Mouse (Mus musculus) midbrain, embryonic 11.5 days (tissue): ENCODE results near the gene Gpr3. TPM values are rescaled to one million over a fixed set of nuclear protein-coding genes. Genes with fewer than 3 reads are reported as not detected.

Source experiments
- ATAC-seq: fragments of 200-750 bp; cut with Nextera tagmentation; 2 replicates; pipeline ENCODE4 v1.8.0; 2017; ENCODE audit warnings: moderate TSS enrichment, moderate library complexity; ENCODE audit not compliant: low FRiP score
- DNase-seq: peaks from one replicate; pipeline ENCODE4 v3.0.0; 2015; ENCODE audit warnings: low spot score; ENCODE audit errors: missing footprints
- H3K27ac ChIP-seq: fragments of 300-500 bp; sonication (generic); 2 replicates; pipeline ENCODE4 v1.5.1; 2014; ENCODE audit warnings: low read depth, low read length
- H3K27me3 ChIP-seq: fragments of 300-500 bp; sonication (generic); 2 replicates; pipeline ENCODE4 v1.6.1; 2014; ENCODE audit warnings: mild to moderate bottlenecking, low read length, moderate library complexity, mixed read lengths; ENCODE audit not compliant: control insufficient read depth, insufficient read depth
- H3K36me3 ChIP-seq: fragments of 300-500 bp; sonication (generic); 2 replicates; pipeline ENCODE4 v1.6.1; 2014; ENCODE audit warnings: mild to moderate bottlenecking, low read length, moderate library complexity, mixed read lengths; ENCODE audit not compliant: control insufficient read depth, insufficient read depth
- H3K4me1 ChIP-seq: fragments of 300-500 bp; sonication (generic); 2 replicates; pipeline ENCODE4 v1.6.1; 2014; ENCODE audit warnings: low read length; ENCODE audit not compliant: control insufficient read depth, insufficient read depth
- H3K4me2 ChIP-seq: fragments of 300-500 bp; sonication (generic); 2 replicates; pipeline ENCODE4 v1.6.1; 2014; ENCODE audit warnings: mild to moderate bottlenecking, moderate library complexity
- H3K4me3 ChIP-seq: fragments of 300-500 bp; sonication (generic); 2 replicates; pipeline ENCODE4 v1.5.1; 2014; ENCODE audit warnings: low read depth, low read length
- H3K9ac ChIP-seq: fragments of 300-500 bp; sonication (generic); 2 replicates; pipeline ENCODE4 v1.6.1; 2014; ENCODE audit warnings: low read length
- H3K9me3 ChIP-seq: fragments of 300-500 bp; sonication (generic); 2 replicates; pipeline ENCODE4 v1.6.1; 2016; ENCODE audit warnings: low read length; ENCODE audit not compliant: control insufficient read depth
- WGBS: fragments of 180-500 bp; shearing (Covaris S2); extraction: QIAGEN DNeasy Blood & Tissue Kit; methylation state at CpG from one replicate; pipeline ENCODE4 v1.1.7; 2014; 5-methylcytosine and 5-hydroxymethylcytosine counted together
- polyA plus RNA-seq: library from polyadenylated mRNA; unstranded; fragments of >200 nt; fragmentation: Nextera tagmentation; extraction: Ambion mirVana; gene quantifications from 2 replicates; pipeline ENCODE4 v1.2.1, GENCODE M21; 2014

Gene Gpr3
- polyA plus RNA-seq, 1 experiment from 2014 or later: 0.55 TPM

GRCm38 (mm10) chr4:133209366-133209765 lies 3.0 kb downstream of the Gpr3 start:
- Histone ChIP-seq H3K4me3 (no peak overlapping the region), H3K9me3 (no peaks in the 10 kb centered on the region), H3K27me3 (peaks cover 36% of the 10 kb centered on the region), H3K27ac (no peak overlapping the region), H3K4me1 (peaks cover 15% of the 10 kb centered on the region), H3K4me2 (no peak overlapping the region), H3K9ac (no peak overlapping the region), H3K36me3 (no peaks in the 10 kb centered on the region)
- ATAC-seq (0 out of 2 replicates have a peak, but pooled peaks have one; percentile 39), DNase-seq (peak; percentile 95)
- WGBS: 6% methylated on average over 11 of the region's 11 CpGs

GRCm38 (mm10) chr4:133204379-133204778 lies 8.0 kb downstream of the Gpr3 start:
- no peaks in the 10 kb centered on the region for H3K27me3 ChIP-seq
- peak overlapping the region; percentile 13; the same call in 1 of the 2 replicates for H3K27ac ChIP-seq
- DNase-seq (no peak), ATAC-seq (no peak)
- WGBS: 62% methylated on average over 7 of the region's 7 CpGs
- no peaks in the 10 kb centered on the region for H3K36me3 ChIP-seq
- no peaks in the 10 kb centered on the region for H3K9me3 ChIP-seq
- no peak overlapping the region for H3K4me3 ChIP-seq
- H3K4me1 ChIP-seq: peaks cover 17% of the 10 kb centered on the region
- H3K9ac ChIP-seq: no peak overlapping the region
- H3K4me2 ChIP-seq: no peak overlapping the region

GRCm38 (mm10) chr4:133203591-133203990 lies 8.7 kb downstream of the Gpr3 start:
- Histone ChIP-seq H3K9me3 (no peaks in the 10 kb centered on the region), H3K27me3 (no peaks in the 10 kb centered on the region), H3K4me1 (peaks cover 22% of the 10 kb centered on the region), H3K4me3 (no peak overlapping the region), H3K9ac (no peak overlapping the region), H3K36me3 (no peaks in the 10 kb centered on the region), H3K4me2 (no peak overlapping the region), H3K27ac (no peak overlapping the region)
- no peak for DNase-seq
- WGBS: 68% methylated on average over 3 of the region's 3 CpGs
- no peak for ATAC-seq

- no peak overlapping the region for H3K4me2 ChIP-seq
- no peak overlapping the region for H3K9ac ChIP-seq
- no peaks in the 10 kb centered on the region for H3K27me3 ChIP-seq
- no peak overlapping the region for H3K4me3 ChIP-seq
- 88% methylated on average over 3 of the region's 3 CpGs for WGBS
- no peaks in the 10 kb centered on the region for H3K36me3 ChIP-seq
- H3K27ac ChIP-seq: no peak overlapping the region
- no peak for DNase-seq
- no peaks in the 10 kb centered on the region for H3K9me3 ChIP-seq
- no peak for ATAC-seq
- H3K4me1 ChIP-seq: peaks cover 36% of the 10 kb centered on the region
These were observed 10.1 kb downstream of the Gpr3 start for GRCm38 (mm10) chr4:133202254-133202653.

GRCm38 (mm10) chr4:133201006-133201771 lies 11.1 kb downstream of the Gpr3 start:
- Histone ChIP-seq H3K36me3 (peaks cover 3% of the 10 kb centered on the region; the same call in 1 of the 2 replicates), H3K27me3 (no peaks in the 10 kb centered on the region), H3K4me3 (no peak overlapping the region), H3K4me2 (no peak overlapping the region), H3K9me3 (no peaks in the 10 kb centered on the region), H3K27ac (no peak overlapping the region), H3K4me1 (peaks cover 46% of the 10 kb centered on the region), H3K9ac (no peak overlapping the region)
- DNase-seq: no peak
- ATAC-seq: no peak
- 77% methylated on average over 8 of the region's 8 CpGs for whole genome bisulfite sequencing

GRCm38 (mm10) chr4:133200343-133200742 lies 12.0 kb downstream of the Gpr3 start:
- Histone ChIP-seq H3K27ac (no peak overlapping the region), H3K4me3 (no peak overlapping the region), H3K9me3 (no peaks in the 10 kb centered on the region), H3K27me3 (no peaks in the 10 kb centered on the region), H3K9ac (no peak overlapping the region), H3K36me3 (peaks cover 4% of the 10 kb centered on the region; the same call in 1 of the 2 replicates), H3K4me1 (peaks cover 47% of the 10 kb centered on the region), H3K4me2 (no peak overlapping the region)
- 49% methylated on average over 21 of the region's 21 CpGs for WGBS
- ATAC-seq (no peak), DNase-seq (no peak)

GRCm38 (mm10) chr4:133199743-133200142 lies 12.6 kb downstream of the Gpr3 start:
- no peak overlapping the region for H3K9ac ChIP-seq
- H3K4me2 ChIP-seq: no peak overlapping the region
- no peaks in the 10 kb centered on the region for H3K27me3 ChIP-seq
- no peak overlapping the region for H3K27ac ChIP-seq
- peaks cover 45% of the 10 kb centered on the region for H3K4me1 ChIP-seq
- DNase-seq (no peak), ATAC-seq (no peak)
- no peaks in the 10 kb centered on the region for H3K9me3 ChIP-seq
- 68% methylated on average over 6 of the region's 6 CpGs for WGBS
- H3K4me3 ChIP-seq: no peak overlapping the region
- peaks cover 4% of the 10 kb centered on the region; the same call in 1 of the 2 replicates for H3K36me3 ChIP-seq

GRCm38 (mm10) chr4:133198337-133199180 lies 13.8 kb downstream of the Gpr3 start:
- Histone ChIP-seq H3K27me3 (no peaks in the 10 kb centered on the region), H3K4me1 (peaks cover 43% of the 10 kb centered on the region)
- WGBS: 14% methylated on average over 19 of the region's 19 CpGs

More at GRCm38 (mm10) chr4:133198337-133199180, 13.8 kb downstream of the Gpr3 start:
- peak overlapping the region; percentile 28; the same call in 1 of the 2 replicates for H3K9ac ChIP-seq
- peak; percentile 60 for ATAC-seq
- H3K27ac ChIP-seq: peak overlapping the region; percentile 81
- DNase-seq: peak; percentile 93
- no peaks in the 10 kb centered on the region for H3K9me3 ChIP-seq
- peaks cover 4% of the 10 kb centered on the region; the same call in 1 of the 2 replicates for H3K36me3 ChIP-seq
- peak overlapping the region; percentile 17; the same call in 1 of the 2 replicates for H3K4me2 ChIP-seq
- H3K4me3 ChIP-seq: no peak overlapping the region
